Mouse (Mus musculus) kidney, embryonic 14.5 days (tissue): Measurements from ENCODE around the gene Mmp19. TPM values are rescaled to one million over a fixed set of nuclear protein-coding genes. Genes with fewer than 3 reads are reported as not detected.

ENCODE experiments used
- ATAC-seq: fragments of 200-750 bp; cut with Nextera tagmentation; 2 replicates; pipeline ENCODE4 v1.8.0; 2017; ENCODE audit warnings: moderate number of reproducible peaks, mild to moderate bottlenecking, moderate TSS enrichment, moderate library complexity; ENCODE audit not compliant: low FRiP score, low TSS enrichment
- H3K27ac ChIP-seq: fragments of 300-500 bp; sonication (generic); 2 replicates; pipeline ENCODE4 v1.5.1; 2014; ENCODE audit warnings: low read depth, mild to moderate bottlenecking, low read length, moderate library complexity, mixed read lengths
- H3K27me3 ChIP-seq: fragments of 300-500 bp; sonication (generic); 2 replicates; pipeline ENCODE4 v1.6.1; 2014; ENCODE audit warnings: mild to moderate bottlenecking, low read length; ENCODE audit not compliant: control insufficient read depth, insufficient read depth
- H3K36me3 ChIP-seq: fragments of 300-500 bp; sonication (generic); 2 replicates; pipeline ENCODE4 v1.6.1; 2014; ENCODE audit warnings: low read length, mixed read lengths; ENCODE audit not compliant: control insufficient read depth, insufficient read depth
- H3K4me1 ChIP-seq: fragments of 300-500 bp; sonication (generic); 2 replicates; pipeline ENCODE4 v1.6.1; 2014; ENCODE audit warnings: low read length, mixed read lengths; ENCODE audit not compliant: control insufficient read depth, insufficient read depth
- H3K4me2 ChIP-seq: fragments of 300-500 bp; sonication (generic); replicated peaks from 2 replicates; pipeline ENCODE4 v1.6.1; 2014; ENCODE audit warnings: low read depth, mild to moderate bottlenecking, low read length
- H3K4me3 ChIP-seq: fragments of 300-500 bp; sonication (generic); 2 replicates; pipeline ENCODE4 v1.5.1; 2014; ENCODE audit warnings: mild to moderate bottlenecking, low read length
- H3K9ac ChIP-seq: fragments of 300-500 bp; sonication (generic); 2 replicates; pipeline ENCODE4 v1.6.1; 2014; ENCODE audit warnings: low read depth, mild to moderate bottlenecking, low read length, moderate library complexity
- H3K9me3 ChIP-seq: fragments of 300-500 bp; sonication (generic); 2 replicates; pipeline ENCODE4 v1.6.1; 2016; ENCODE audit warnings: low read length; ENCODE audit not compliant: control insufficient read depth
- WGBS: fragments of 180-500 bp; shearing (Covaris S2); extraction: QIAGEN DNeasy Blood & Tissue Kit; methylation state at CpG from one replicate; pipeline ENCODE4 v1.1.7; 2014; 5-methylcytosine and 5-hydroxymethylcytosine counted together
- polyA plus RNA-seq: library from polyadenylated mRNA; unstranded; fragments of >200 nt; fragmentation: Nextera tagmentation; extraction: Ambion mirVana; gene quantifications from 2 replicates; pipeline ENCODE4 v1.2.1, GENCODE M21; 2014

Gene Mmp19
- polyA plus RNA-seq, 1 experiment from 2014 or later, result 0.24 TPM

- no peaks in the 10 kb centered on the region; the same call in 1 of the 2 replicates for H3K36me3 ChIP-seq
- peaks cover 19% of the 10 kb centered on the region for H3K4me1 ChIP-seq
- peak within 1 kb of the TSS; percentile 98 for H3K27ac ChIP-seq
- peak; percentile 73 for ATAC-seq
- peak within 1 kb of the TSS; percentile 67 for H3K4me2 ChIP-seq
- no peaks in the 10 kb centered on the region for H3K9me3 ChIP-seq
- peak within 1 kb of the TSS; percentile 80 for H3K4me3 ChIP-seq
- 0% methylated on average over 36 of the region's 36 CpGs for WGBS
- peak within 1 kb of the TSS; percentile 74 for H3K9ac ChIP-seq
- H3K27me3 ChIP-seq, result 0 out of 2 replicates have a peak, but pooled peaks cover 4% of the 10 kb centered on the region
Observed at GRCm38 (mm10) chr10:128747646-128748251, 43.0 kb upstream of the Mmp19 start, which contains the start of gene Pym1. TSS of gene Pym1 (plus strand) at chr10:128747889.

GRCm38 (mm10) chr10:128748252-128748864 lies 42.4 kb upstream of the Mmp19 start:
- Histone ChIP-seq H3K4me3 (peak overlapping the region; percentile 80), H3K4me2 (peak overlapping the region; percentile 67), H3K27me3 (0 out of 2 replicates have a peak, but pooled peaks cover 4% of the 10 kb centered on the region), H3K9me3 (no peaks in the 10 kb centered on the region), H3K9ac (peak overlapping the region; percentile 74), H3K36me3 (no peaks in the 10 kb centered on the region; the same call in 1 of the 2 replicates), H3K4me1 (peaks cover 15% of the 10 kb centered on the region), H3K27ac (peak overlapping the region; percentile 98)
- WGBS, result 0% methylated on average over 35 of the region's 37 CpGs
- ATAC-seq, result peak; percentile 89

- H3K9ac ChIP-seq, result no peak overlapping the region
- H3K4me3 ChIP-seq, result no peak overlapping the region
- H3K4me1 ChIP-seq, result no peaks in the 10 kb centered on the region
- H3K36me3 ChIP-seq, result no peaks in the 10 kb centered on the region
- H3K27me3 ChIP-seq, result no peaks in the 10 kb centered on the region
- H3K4me2 ChIP-seq, result no peak overlapping the region
- ATAC-seq, result 0 out of 2 replicates have a peak, but pooled peaks have one; percentile 16
- WGBS, result 83% methylated on average over 2 of the region's 2 CpGs
- no peak overlapping the region for H3K27ac ChIP-seq
- H3K9me3 ChIP-seq, result no peaks in the 10 kb centered on the region
Observed at GRCm38 (mm10) chr10:128772895-128773294, 17.8 kb upstream of the Mmp19 start.

- H3K9ac ChIP-seq, result no peak overlapping the region
- H3K27me3 ChIP-seq, result no peaks in the 10 kb centered on the region
- no peaks in the 10 kb centered on the region for H3K36me3 ChIP-seq
- no peaks in the 10 kb centered on the region for H3K9me3 ChIP-seq
- 27% methylated on average over 5 of the region's 5 CpGs for WGBS
- H3K27ac ChIP-seq, result no peak overlapping the region
- no peak for ATAC-seq
- no peaks in the 10 kb centered on the region; the same call in 1 of the 2 replicates for H3K4me1 ChIP-seq
- H3K4me3 ChIP-seq, result no peak overlapping the region
- no peak overlapping the region for H3K4me2 ChIP-seq
Observed at GRCm38 (mm10) chr10:128773685-128774084, 17.0 kb upstream of the Mmp19 start.

GRCm38 (mm10) chr10:128778441-128778840 lies 12.3 kb upstream of the Mmp19 start:
- Histone ChIP-seq H3K9ac (no peak overlapping the region), H3K4me3 (no peak overlapping the region), H3K36me3 (no peaks in the 10 kb centered on the region), H3K9me3 (no peaks in the 10 kb centered on the region), H3K27ac (peak overlapping the region; percentile 32; the same call in 1 of the 2 replicates), H3K4me2 (no peak overlapping the region), H3K27me3 (no peaks in the 10 kb centered on the region), H3K4me1 (no peaks in the 10 kb centered on the region; the same call in 1 of the 2 replicates)
- no peak for ATAC-seq
- WGBS, result 93% methylated on average over 2 of the region's 2 CpGs

- Histone ChIP-seq H3K4me2 (no peak overlapping the region), H3K4me1 (no peaks in the 10 kb centered on the region; the same call in 1 of the 2 replicates), H3K4me3 (no peak overlapping the region), H3K27ac (peak overlapping the region; percentile 32), H3K27me3 (no peaks in the 10 kb centered on the region), H3K9me3 (peaks cover 3% of the 10 kb centered on the region; the same call in 1 of the 2 replicates), H3K9ac (no peak overlapping the region), H3K36me3 (no peaks in the 10 kb centered on the region)
- WGBS, result 35% methylated on average over 8 of the region's 8 CpGs
- ATAC-seq, result peak; percentile 94
Observed at GRCm38 (mm10) chr10:128779011-128779795, 11.5 kb upstream of the Mmp19 start.

GRCm38 (mm10) chr10:128780200-128780599 lies 10.5 kb upstream of the Mmp19 start:
- 82% methylated on average over 1 of the region's 1 CpGs for WGBS
- no peak for ATAC-seq

GRCm38 (mm10) chr10:128792041-128792440 lies 1.3 kb downstream of the Mmp19 start:
- no peak overlapping the region for H3K9ac ChIP-seq
- no peak overlapping the region for H3K4me3 ChIP-seq
- no peak for ATAC-seq
- no peak overlapping the region for H3K4me2 ChIP-seq
- H3K36me3 ChIP-seq, result no peaks in the 10 kb centered on the region
- no peaks in the 10 kb centered on the region for H3K4me1 ChIP-seq
- no peak overlapping the region for H3K27ac ChIP-seq
- no peaks in the 10 kb centered on the region for H3K9me3 ChIP-seq
- H3K27me3 ChIP-seq, result no peaks in the 10 kb centered on the region

More at GRCm38 (mm10) chr10:128780200-128780599, 10.5 kb upstream of the Mmp19 start:
- H3K9me3 ChIP-seq, result peaks cover 6% of the 10 kb centered on the region; the same call in 1 of the 2 replicates
- no peaks in the 10 kb centered on the region; the same call in 1 of the 2 replicates for H3K4me1 ChIP-seq
- no peak overlapping the region for H3K27ac ChIP-seq
- no peaks in the 10 kb centered on the region for H3K36me3 ChIP-seq
- no peaks in the 10 kb centered on the region for H3K27me3 ChIP-seq
- H3K9ac ChIP-seq, result no peak overlapping the region
- no peak overlapping the region for H3K4me3 ChIP-seq
- H3K4me2 ChIP-seq, result no peak overlapping the region
